Mouse (Mus musculus): ENCODE measurements around the gene Abca5. TPM values are rescaled to one million over a fixed set of nuclear protein-coding genes. Genes with fewer than 3 reads are reported as not detected.
"Not testable (repeated sequence)": the region's sequence is repeated elsewhere in the genome, so short reads cannot be mapped to it uniquely, and the experiment has no call there.

Abca5 gene
- polyA plus RNA-seq, 1 experiment from 2014 or later: 7.4 TPM

GRCm38 (mm10) chr11:110357756-110358551 is 20.4 kb upstream of the Abca5 start:
- Histone ChIP-seq H3K4me1 (no peaks in the 10 kb centered on the region), H3K36me3 (no peaks in the 10 kb centered on the region), H3K27me3 (no peaks in the 10 kb centered on the region), H3K4me3 (no peak overlapping the region), H3K4me2 (replicated peaks) (no peak overlapping the region), H3K27ac (replicated peaks) (no peak overlapping the region), H3K9ac (replicated peaks) (no peak overlapping the region), H3K9me3 (no peaks in the 10 kb centered on the region)
- WGBS: 74% methylated on average over 16 of the region's 16 CpGs
- ATAC-seq (replicated peaks): no peak

GRCm38 (mm10) chr11:110355131-110355530 is 17.6 kb upstream of the Abca5 start:
- not testable (repeated sequence) for H3K4me1 ChIP-seq; H3K9me3 ChIP-seq; H3K4me2 ChIP-seq (replicated peaks); H3K27me3 ChIP-seq; H3K36me3 ChIP-seq; H3K9ac ChIP-seq (replicated peaks); H3K4me3 ChIP-seq; ATAC-seq (replicated peaks); H3K27ac ChIP-seq (replicated peaks)
- WGBS: 85% methylated on average over 9 of the region's 9 CpGs

- no peak for ATAC-seq (replicated peaks)
- H3K27me3 ChIP-seq: no peaks in the 10 kb centered on the region
- H3K36me3 ChIP-seq: no peaks in the 10 kb centered on the region
- no peak overlapping the region for H3K4me3 ChIP-seq
- WGBS: 91% methylated on average over 9 of the region's 9 CpGs
- no peak overlapping the region for H3K27ac ChIP-seq (replicated peaks)
- no peaks in the 10 kb centered on the region for H3K4me1 ChIP-seq
- H3K9ac ChIP-seq (replicated peaks): no peak overlapping the region
- no peak overlapping the region for H3K4me2 ChIP-seq (replicated peaks)
- H3K9me3 ChIP-seq: no peaks in the 10 kb centered on the region
Measured at GRCm38 (mm10) chr11:110354261-110354660, 16.7 kb upstream of the Abca5 start.

- H3K27me3 ChIP-seq: no peaks in the 10 kb centered on the region
- no peaks in the 10 kb centered on the region for H3K4me1 ChIP-seq
- WGBS: 83% methylated on average over 2 of the region's 2 CpGs
- ATAC-seq (replicated peaks): no peak
- H3K27ac ChIP-seq (replicated peaks): no peak overlapping the region
- no peaks in the 10 kb centered on the region for H3K36me3 ChIP-seq
- H3K9me3 ChIP-seq: no peaks in the 10 kb centered on the region
- H3K4me3 ChIP-seq: no peak overlapping the region
- no peak overlapping the region for H3K4me2 ChIP-seq (replicated peaks)
- no peak overlapping the region for H3K9ac ChIP-seq (replicated peaks)
Measured at GRCm38 (mm10) chr11:110348170-110348569, 10.7 kb upstream of the Abca5 start.

GRCm38 (mm10) chr11:110347768-110348167 is 10.3 kb upstream of the Abca5 start:
- no peak for ATAC-seq (replicated peaks)
- Histone ChIP-seq H3K9ac (replicated peaks) (no peak overlapping the region), H3K36me3 (no peaks in the 10 kb centered on the region), H3K4me1 (no peaks in the 10 kb centered on the region), H3K9me3 (no peaks in the 10 kb centered on the region), H3K4me2 (replicated peaks) (no peak overlapping the region), H3K27me3 (no peaks in the 10 kb centered on the region), H3K4me3 (no peak overlapping the region), H3K27ac (replicated peaks) (no peak overlapping the region)
- WGBS: 72% methylated on average over 6 of the region's 6 CpGs

- no peaks in the 10 kb centered on the region for H3K36me3 ChIP-seq
- no peaks in the 10 kb centered on the region for H3K9me3 ChIP-seq
- no peaks in the 10 kb centered on the region for H3K27me3 ChIP-seq
- H3K9ac ChIP-seq (replicated peaks): peak overlapping the region; percentile 83
- peak overlapping the region; percentile 75 for H3K4me3 ChIP-seq
- H3K27ac ChIP-seq (replicated peaks): peak overlapping the region; percentile 70; the same call in 1 of the 2 replicates
- ATAC-seq (replicated peaks): peak; percentile 57; the same call in 1 of the 2 replicates
- WGBS: 0% methylated on average over 18 of the region's 18 CpGs
- H3K4me2 ChIP-seq (replicated peaks): peak overlapping the region; percentile 80
- H3K4me1 ChIP-seq: peaks cover 12% of the 10 kb centered on the region
Measured at GRCm38 (mm10) chr11:110336814-110337288, 665 bp downstream of the Abca5 start.

- Histone ChIP-seq H3K4me3 (no peak overlapping the region), H3K27me3 (no peaks in the 10 kb centered on the region)
- ATAC-seq (replicated peaks): no peak
Measured at GRCm38 (mm10) chr11:110330093-110330492, 7.4 kb downstream of the Abca5 start.

GRCm38 (mm10) chr11:110322266-110322665 is 15.2 kb downstream of the Abca5 start:
- Histone ChIP-seq H3K4me2 (replicated peaks) (no peak overlapping the region), H3K4me1 (no peaks in the 10 kb centered on the region), H3K27me3 (no peaks in the 10 kb centered on the region), H3K9ac (replicated peaks) (no peak overlapping the region), H3K9me3 (no peaks in the 10 kb centered on the region), H3K27ac (replicated peaks) (no peak overlapping the region), H3K4me3 (no peak overlapping the region), H3K36me3 (peaks cover 3% of the 10 kb centered on the region)
- ATAC-seq (replicated peaks): no peak
- WGBS: 42% methylated on average over 8 of the region's 8 CpGs

More at GRCm38 (mm10) chr11:110330093-110330492, 7.4 kb downstream of the Abca5 start:
- 68% methylated on average over 6 of the region's 6 CpGs for WGBS
- peaks cover 6% of the 10 kb centered on the region; the same call in 1 of the 2 replicates for H3K4me1 ChIP-seq
- H3K4me2 ChIP-seq (replicated peaks): no peak overlapping the region
- H3K27ac ChIP-seq (replicated peaks): no peak overlapping the region
- no peaks in the 10 kb centered on the region for H3K36me3 ChIP-seq
- no peaks in the 10 kb centered on the region for H3K9me3 ChIP-seq
- no peak overlapping the region for H3K9ac ChIP-seq (replicated peaks)

GRCm38 (mm10) chr11:110306475-110307168 is 30.9 kb downstream of the Abca5 start:
- ATAC-seq (replicated peaks): no peak
- 88% methylated on average over 12 of the region's 12 CpGs for WGBS
- Histone ChIP-seq H3K4me2 (replicated peaks) (no peak overlapping the region), H3K27me3 (no peaks in the 10 kb centered on the region), H3K9me3 (no peaks in the 10 kb centered on the region), H3K4me3 (no peak overlapping the region), H3K27ac (replicated peaks) (no peak overlapping the region), H3K36me3 (no peaks in the 10 kb centered on the region), H3K9ac (replicated peaks) (no peak overlapping the region), H3K4me1 (no peaks in the 10 kb centered on the region)

GRCm38 (mm10) chr11:110303411-110303810 is 34.1 kb downstream of the Abca5 start:
- Histone ChIP-seq H3K9ac (replicated peaks) (no peak overlapping the region), H3K27me3 (no peaks in the 10 kb centered on the region), H3K9me3 (no peaks in the 10 kb centered on the region), H3K4me2 (replicated peaks) (no peak overlapping the region), H3K36me3 (no peaks in the 10 kb centered on the region), H3K4me3 (no peak overlapping the region), H3K4me1 (no peaks in the 10 kb centered on the region), H3K27ac (replicated peaks) (no peak overlapping the region)
- 20% methylated on average over 3 of the region's 3 CpGs for WGBS
- no peak for ATAC-seq (replicated peaks)

- Histone ChIP-seq H3K36me3 (no peaks in the 10 kb centered on the region), H3K27me3 (no peaks in the 10 kb centered on the region), H3K27ac (replicated peaks) (no peak overlapping the region), H3K4me3 (no peak overlapping the region), H3K4me1 (no peaks in the 10 kb centered on the region), H3K9me3 (no peaks in the 10 kb centered on the region), H3K9ac (replicated peaks) (no peak overlapping the region), H3K4me2 (replicated peaks) (no peak overlapping the region)
- no peak for ATAC-seq (replicated peaks)
- WGBS: 82% methylated on average over 13 of the region's 13 CpGs
Measured at GRCm38 (mm10) chr11:110297917-110298533, 39.5 kb downstream of the Abca5 start.

- H3K4me1 ChIP-seq: no peaks in the 10 kb centered on the region
- no peaks in the 10 kb centered on the region for H3K9me3 ChIP-seq
- 72% methylated on average over 2 of the region's 2 CpGs for WGBS
- H3K9ac ChIP-seq (replicated peaks): no peak overlapping the region
- H3K27me3 ChIP-seq: no peaks in the 10 kb centered on the region
- H3K27ac ChIP-seq (replicated peaks): no peak overlapping the region
- H3K36me3 ChIP-seq: no peaks in the 10 kb centered on the region; the same call in 1 of the 2 replicates
- H3K4me2 ChIP-seq (replicated peaks): no peak overlapping the region
- H3K4me3 ChIP-seq: no peak overlapping the region
- no peak for ATAC-seq (replicated peaks)
Measured at GRCm38 (mm10) chr11:110290586-110290985, 46.9 kb downstream of the Abca5 start.
